Comparison of ENCODE assay signal across 8 mouse cellular contexts in the genomic region with DNA sequence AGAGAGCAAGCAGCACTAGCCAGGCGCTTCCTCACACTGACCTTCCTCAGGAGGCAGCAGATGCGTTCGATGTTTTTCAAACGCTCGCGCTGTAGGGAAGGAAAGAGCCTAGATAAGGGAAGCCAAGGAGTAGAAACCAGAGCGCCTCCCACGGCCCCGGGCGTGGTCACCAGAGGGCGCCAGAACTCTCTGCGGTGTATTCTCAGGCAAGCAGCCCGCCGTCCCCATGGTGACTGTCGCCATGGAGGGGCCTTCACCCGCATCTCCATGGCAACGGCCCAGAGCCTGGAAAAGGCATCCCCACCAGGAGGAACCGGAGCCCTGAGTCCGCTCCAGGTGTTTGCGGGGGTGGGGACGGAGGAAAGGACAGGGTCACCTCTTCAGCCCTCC. TPM values are rescaled to one million over a fixed set of nuclear protein-coding genes. Genes with fewer than 3 reads are reported as not detected.
DNase-seq lines count a peak whose midpoint lies in the region; ATAC-seq and TF ChIP-seq lines count a peak whose summit lies in the region.

No protein-coding gene starts in this region.

- H3K4me2 ChIP-seq in forebrain, embryonic 16.5 days (ENCODE audit: low read length) = peak overlapping the region; percentile 59
- H3K4me2 ChIP-seq in lung, embryonic 14.5 days = no peak overlapping the region

- no peaks in the 10 kb centered on the region for H3K9me3 ChIP-seq in ES-Bruce4 (replicated peaks; ENCODE audit: control insufficient read depth, insufficient read depth, low read length, poor library complexity, severe bottlenecking)
- H3K9me3 ChIP-seq in forebrain, embryonic 16.5 days (ENCODE audit: control insufficient read depth, low read length) = no peaks in the 10 kb centered on the region
- no peaks in the 10 kb centered on the region for H3K9me3 ChIP-seq in lung, embryonic 14.5 days (ENCODE audit: low read depth, low read length)

- no peak for TF ChIP-seq EP300 in ES-Bruce4 (IDR thresholded peaks at IDR 0.05; ENCODE audit: insufficient read depth, low read depth, low read length)

- TF ChIP-seq CTCF in ES-Bruce4 (IDR thresholded peaks at IDR 0.05; ENCODE audit: low read depth, low read length) = peak; percentile 87
- peak; percentile 93 for TF ChIP-seq CTCF in lung, embryonic 14.5 days (IDR thresholded peaks at IDR 0.05; ENCODE audit: low read depth)
- TF ChIP-seq CTCF in olfactory bulb, adult 2 months (IDR thresholded peaks at IDR 0.05; ENCODE audit: insufficient read depth, low read depth, low read length) = peak; percentile 71
- peak; percentile 92 for TF ChIP-seq CTCF in thymus, adult 2 months (IDR thresholded peaks at IDR 0.05; ENCODE audit: borderline replicate concordance, control insufficient read depth, extremely low read depth, insufficient read depth, low read length, poor library complexity)

- no peak overlapping the region for H3K9ac ChIP-seq in ES-Bruce4 (ENCODE audit: low read depth, poor library complexity, severe bottlenecking)
- peak overlapping the region; percentile 52 for H3K9ac ChIP-seq in forebrain, embryonic 16.5 days (replicated peaks; ENCODE audit: low read depth, low read length)
- H3K9ac ChIP-seq in lung, embryonic 14.5 days = no peak overlapping the region

- TF ChIP-seq POLR2A in ES-Bruce4 (IDR thresholded peaks at IDR 0.05; ENCODE audit: insufficient read depth, low read length) = no peak
- no peak for TF ChIP-seq POLR2A in olfactory bulb, adult 2 months (IDR thresholded peaks at IDR 0.05; ENCODE audit: insufficient read depth, low read depth, low read length)
- no peak for TF ChIP-seq POLR2A in thymus, adult 2 months (IDR thresholded peaks at IDR 0.05; ENCODE audit: control insufficient read depth, extremely low read depth, insufficient read depth, low read length, poor library complexity)

- peak; percentile 93 for DNase-seq in cerebellum, adult 11-12 months
- peak; percentile 84 to 91 for DNase-seq in heart, postnatal 36 days
- DNase-seq in layer of hippocampus, adult 8-10 months (ENCODE audit: low spot score in 2 of 2) = peak; percentile 95 to 98
- DNase-seq in lung, embryonic 14.5 days = peak; percentile 97
- peak; percentile 89 for DNase-seq in thymus, adult 2 months

- peak; percentile 80 for ATAC-seq in forebrain, embryonic 16.5 days
- peak; percentile 47 for ATAC-seq in lung, embryonic 14.5 days (ENCODE audit: insufficient read depth)

- under 1% methylated on average over 20 of the region's 21 CpGs for WGBS in forebrain, embryonic 16.5 days
- 1% methylated on average over 21 of the region's 21 CpGs for WGBS in lung, embryonic 14.5 days
- WGBS in olfactory bulb, adult 2 months = 1% methylated on average over 21 of the region's 21 CpGs
- WGBS in thymus, adult 2 months = 2% methylated on average over 21 of the region's 21 CpGs

- H3K27me3 ChIP-seq in ES-Bruce4 (ENCODE audit: control insufficient read depth, insufficient read depth, low read length, poor library complexity, severe bottlenecking) = no peaks in the 10 kb centered on the region
- H3K27me3 ChIP-seq in forebrain, embryonic 16.5 days (replicated peaks; ENCODE audit: control insufficient read depth, insufficient read depth, low read length) = no peaks in the 10 kb centered on the region
- H3K27me3 ChIP-seq in lung, embryonic 14.5 days (ENCODE audit: insufficient read depth, low read length) = no peaks in the 10 kb centered on the region
- H3K27me3 ChIP-seq in thymus, adult 2 months (ENCODE audit: control insufficient read depth, insufficient read depth, low read length) = no peaks in the 10 kb centered on the region; the same call in 1 of the 2 replicates

- H3K27ac ChIP-seq in ES-Bruce4 (ENCODE audit: insufficient read depth, low read length) = no peak overlapping the region
- H3K27ac ChIP-seq in forebrain, embryonic 16.5 days (ENCODE audit: low read length) = peak overlapping the region; percentile 92
- no peak overlapping the region for H3K27ac ChIP-seq in lung, embryonic 14.5 days (ENCODE audit: low read depth)
- H3K27ac ChIP-seq in olfactory bulb, adult 2 months (ENCODE audit: insufficient read depth, low read depth, low read length) = peak overlapping the region; percentile 50
- no peak overlapping the region for H3K27ac ChIP-seq in thymus, adult 2 months (ENCODE audit: control insufficient read depth, insufficient read depth, low read length)

- H3K4me1 ChIP-seq in ES-Bruce4 (ENCODE audit: control insufficient read depth, insufficient read depth, low read length) = no peaks in the 10 kb centered on the region
- H3K4me1 ChIP-seq in forebrain, embryonic 16.5 days (replicated peaks; ENCODE audit: control insufficient read depth, insufficient read depth, low read length) = peaks cover 53% of the 10 kb centered on the region
- H3K4me1 ChIP-seq in lung, embryonic 14.5 days (ENCODE audit: insufficient read depth) = peaks cover 4% of the 10 kb centered on the region; the same call in 1 of the 2 replicates
- peaks cover 45% of the 10 kb centered on the region for H3K4me1 ChIP-seq in olfactory bulb, adult 2 months (ENCODE audit: control insufficient read depth, insufficient read depth, low read length)
- H3K4me1 ChIP-seq in thymus, adult 2 months (replicated peaks; ENCODE audit: control insufficient read depth, insufficient read depth, low read length) = peaks cover 12% of the 10 kb centered on the region

- no peak overlapping the region for H3K4me3 ChIP-seq in ES-Bruce4 (ENCODE audit: low read depth, low read length)
- peak overlapping the region; percentile 79 for H3K4me3 ChIP-seq in forebrain, embryonic 16.5 days (replicated peaks; ENCODE audit: low read length)
- no peak overlapping the region for H3K4me3 ChIP-seq in lung, embryonic 14.5 days (ENCODE audit: low read depth, low read length)
- H3K4me3 ChIP-seq in olfactory bulb, adult 2 months (ENCODE audit: insufficient read depth, low read depth, low read length) = peak overlapping the region; percentile 46
- no peak overlapping the region for H3K4me3 ChIP-seq in thymus, adult 2 months (ENCODE audit: control insufficient read depth, insufficient read depth, low read length)

- intact Hi-C loops in heart, postnatal 36 days (cut with DNase I) = loop anchor here (2.0 kb wide), 1 partner anchor 45 kb away; no protein-coding TSS in a partner anchor

- no peaks in the 10 kb centered on the region for H3K36me3 ChIP-seq in ES-Bruce4 (ENCODE audit: control insufficient read depth, insufficient read depth, low read length, poor library complexity, severe bottlenecking)
- peaks cover 14% of the 10 kb centered on the region for H3K36me3 ChIP-seq in forebrain, embryonic 16.5 days (ENCODE audit: control insufficient read depth, insufficient read depth)
- peaks cover 39% of the 10 kb centered on the region for H3K36me3 ChIP-seq in lung, embryonic 14.5 days (ENCODE audit: insufficient read depth)
- no peaks in the 10 kb centered on the region for H3K36me3 ChIP-seq in thymus, adult 2 months (ENCODE audit: control insufficient read depth, insufficient read depth, low read length)

RNA-seq across cellular contexts. Expression of a gene that starts 4.1 kb away (rescaled TPM):
- 3.3 and 3.7 TPM in 2 replicates for polyA plus RNA-seq in ES-Bruce4 (2011; ENCODE audit: insufficient read depth, insufficient read length, low read depth, missing spikeins)
- polyA plus RNA-seq in forebrain, embryonic 16.5 days (2015; fragmentation: Nextera tagmentation; extraction: Ambion mirVana) = 297 and 347 TPM in 2 replicates
- total RNA-seq in heart, postnatal 36 days (2021) = under 1 TPM; 0.30 to 0.31 TPM
- total RNA-seq in layer of hippocampus, adult 8-10 months (2022) = 100 to 1,000 TPM; 417 to 436 (median 422) TPM
- 14.8 and 15.3 TPM in 2 replicates for polyA plus RNA-seq in lung, embryonic 14.5 days (2014; fragmentation: Nextera tagmentation; extraction: Ambion mirVana)
- not detected in 2 replicates for polyA plus RNA-seq in olfactory bulb, adult 2 months (2012; ENCODE audit: insufficient read depth, insufficient read length, low replicate concordance, missing spikeins)
- 3.7 and 4.9 TPM in 2 replicates for polyA plus RNA-seq in thymus, adult 2 months (2012; rRNA removed)

RNA-seq across cellular contexts. Expression of a gene that starts 5.9 kb away (rescaled TPM):
- polyA plus RNA-seq in ES-Bruce4 (2011; ENCODE audit: insufficient read depth, insufficient read length, low read depth, missing spikeins) = 40.6 and 47.3 TPM in 2 replicates
- 54.0 and 56.0 TPM in 2 replicates for polyA plus RNA-seq in forebrain, embryonic 16.5 days (2015; fragmentation: Nextera tagmentation; extraction: Ambion mirVana)
- total RNA-seq in heart, postnatal 36 days (2021) = 100 to 1,000 TPM in 1 of 2 experiments, 10 to 100 TPM in 1; 89.0 to 102 TPM
- total RNA-seq in layer of hippocampus, adult 8-10 months (2022) = 10 to 100 TPM; 21.4 to 29.8 (median 25.9) TPM
- polyA plus RNA-seq in lung, embryonic 14.5 days (2014; fragmentation: Nextera tagmentation; extraction: Ambion mirVana) = 99.2 and 105 TPM in 2 replicates
- polyA plus RNA-seq in olfactory bulb, adult 2 months (2012; ENCODE audit: insufficient read depth, insufficient read length, low replicate concordance, missing spikeins) = not detected in 2 replicates
- 121 and 137 TPM in 2 replicates for polyA plus RNA-seq in thymus, adult 2 months (2012; rRNA removed)

RNA-seq across cellular contexts. Expression of a gene that starts 8.9 kb away (rescaled TPM):
- polyA plus RNA-seq in ES-Bruce4 (2011; ENCODE audit: insufficient read depth, insufficient read length, low read depth, missing spikeins) = 6.2 and 8.3 TPM in 2 replicates
- polyA plus RNA-seq in forebrain, embryonic 16.5 days (2015; fragmentation: Nextera tagmentation; extraction: Ambion mirVana) = 8.0 and 15.8 TPM in 2 replicates
- 1 to 10 TPM; 1.7 to 2.8 TPM for total RNA-seq in heart, postnatal 36 days (2021)
- total RNA-seq in layer of hippocampus, adult 8-10 months (2022) = 100 to 1,000 TPM; 104 to 117 (median 106) TPM
- 3.1 and 4.4 TPM in 2 replicates for polyA plus RNA-seq in lung, embryonic 14.5 days (2014; fragmentation: Nextera tagmentation; extraction: Ambion mirVana)
- polyA plus RNA-seq in olfactory bulb, adult 2 months (2012; ENCODE audit: insufficient read depth, insufficient read length, low replicate concordance, missing spikeins) = not detected in 2 replicates
- 1.7 and 3.5 TPM in 2 replicates for polyA plus RNA-seq in thymus, adult 2 months (2012; rRNA removed)

RNA-seq across cellular contexts. Expression of a gene that starts 12.6 kb away (rescaled TPM):
- 70.5 and 75.3 TPM in 2 replicates for polyA plus RNA-seq in ES-Bruce4 (2011; ENCODE audit: insufficient read depth, insufficient read length, low read depth, missing spikeins)
- polyA plus RNA-seq in forebrain, embryonic 16.5 days (2015; fragmentation: Nextera tagmentation; extraction: Ambion mirVana) = 239 and 241 TPM in 2 replicates
- 100 to 1,000 TPM; 176 to 201 TPM for total RNA-seq in heart, postnatal 36 days (2021)
- 100 to 1,000 TPM; 154 to 165 (median 160) TPM for total RNA-seq in layer of hippocampus, adult 8-10 months (2022)
- 278 and 289 TPM in 2 replicates for polyA plus RNA-seq in lung, embryonic 14.5 days (2014; fragmentation: Nextera tagmentation; extraction: Ambion mirVana)
- polyA plus RNA-seq in olfactory bulb, adult 2 months (2012; ENCODE audit: insufficient read depth, insufficient read length, low replicate concordance, missing spikeins) = not detected in 2 replicates
- polyA plus RNA-seq in thymus, adult 2 months (2012; rRNA removed) = 296 and 317 TPM in 2 replicates

RNA-seq across cellular contexts. Expression of a gene that starts 24.1 kb away (rescaled TPM):
- polyA plus RNA-seq in ES-Bruce4 (2011; ENCODE audit: insufficient read depth, insufficient read length, low read depth, missing spikeins) = 24.5 and 24.7 TPM in 2 replicates
- polyA plus RNA-seq in forebrain, embryonic 16.5 days (2015; fragmentation: Nextera tagmentation; extraction: Ambion mirVana) = 48.1 and 55.5 TPM in 2 replicates
- 10 to 100 TPM; 47.3 to 49.7 TPM for total RNA-seq in heart, postnatal 36 days (2021)
- total RNA-seq in layer of hippocampus, adult 8-10 months (2022) = 100 to 1,000 TPM; 215 to 240 (median 227) TPM
- 20.4 and 24.8 TPM in 2 replicates for polyA plus RNA-seq in lung, embryonic 14.5 days (2014; fragmentation: Nextera tagmentation; extraction: Ambion mirVana)
- polyA plus RNA-seq in olfactory bulb, adult 2 months (2012; ENCODE audit: insufficient read depth, insufficient read length, low replicate concordance, missing spikeins) = not detected in 2 replicates
- 48.0 and 54.9 TPM in 2 replicates for polyA plus RNA-seq in thymus, adult 2 months (2012; rRNA removed)

Comparison
In these comparisons a context has a peak if more than half of its experiments do, and no peak if none do; other contexts are left out.
1. H3K27ac ChIP-seq: peak in forebrain, embryonic 16.5 days (single experiment) and olfactory bulb, adult 2 months (single experiment); none in ES-Bruce4 (single experiment), lung, embryonic 14.5 days (single experiment) and thymus, adult 2 months (single experiment).
2. H3K4me3 ChIP-seq: peak in forebrain, embryonic 16.5 days (single experiment) and olfactory bulb, adult 2 months (single experiment); none in ES-Bruce4 (single experiment), lung, embryonic 14.5 days (single experiment) and thymus, adult 2 months (single experiment).
3. RNA of a gene that starts 5.9 kb away (polyA plus RNA-seq): 121 to 137 TPM in thymus, adult 2 months, 99.2 to 105 TPM in lung, embryonic 14.5 days, 54.0 to 56.0 TPM in forebrain, embryonic 16.5 days and 40.6 to 47.3 TPM in ES-Bruce4; not detected in olfactory bulb, adult 2 months; every median in the first group is over 10 times any median in the second.
4. Peak in every context shown above with its lines, with median percentiles within 50 percentile points of each other: CTCF ChIP-seq and DNase-seq.